Mouse (Mus musculus): ENCODE results near the gene Uqcr10.

DNA sequence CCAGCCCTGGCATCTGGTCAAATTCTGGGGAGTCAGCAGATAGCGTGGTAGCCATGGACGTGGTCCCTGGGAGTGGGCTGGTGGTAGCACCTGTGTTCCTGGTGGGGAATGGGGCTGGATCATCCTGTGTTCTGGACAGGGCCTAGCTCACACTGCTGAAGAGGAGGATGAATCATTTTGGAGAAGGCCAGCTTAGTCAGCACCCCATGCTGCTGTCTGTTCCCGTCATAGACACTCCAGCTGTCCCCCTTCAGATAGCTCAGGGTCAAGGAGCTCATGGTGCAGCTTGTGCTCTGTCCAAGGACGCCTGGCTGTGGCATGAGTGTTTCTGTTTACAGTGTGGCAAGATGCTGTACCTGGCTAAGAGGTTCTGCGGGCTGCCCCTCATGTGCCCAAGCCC, 14.4 kb upstream of the Uqcr10 start:
- TF ChIP-seq CTCF (IDR thresholded peaks at IDR 0.05; ENCODE audit: borderline replicate concordance, control insufficient read depth, extremely low read depth, insufficient read depth, low read length, poor library complexity) (no peak), POLR2A (IDR thresholded peaks at IDR 0.05; ENCODE audit: control insufficient read depth, extremely low read depth, insufficient read depth, low read length, poor library complexity) (no peak)

Measured in thymus, adult 2 months (tissue).